Mouse (Mus musculus): ENCODE results near the gene Tmcc3. TPM values are rescaled to one million over a fixed set of nuclear protein-coding genes. Genes with fewer than 3 reads are reported as not detected.
"Not testable (repeated sequence)": the region's sequence is repeated elsewhere in the genome, so short reads cannot be mapped to it uniquely, and the experiment has no call there.

Tmcc3 gene
- total RNA-seq, 1 experiment from 2014 or later: 13.2 TPM

DNA sequence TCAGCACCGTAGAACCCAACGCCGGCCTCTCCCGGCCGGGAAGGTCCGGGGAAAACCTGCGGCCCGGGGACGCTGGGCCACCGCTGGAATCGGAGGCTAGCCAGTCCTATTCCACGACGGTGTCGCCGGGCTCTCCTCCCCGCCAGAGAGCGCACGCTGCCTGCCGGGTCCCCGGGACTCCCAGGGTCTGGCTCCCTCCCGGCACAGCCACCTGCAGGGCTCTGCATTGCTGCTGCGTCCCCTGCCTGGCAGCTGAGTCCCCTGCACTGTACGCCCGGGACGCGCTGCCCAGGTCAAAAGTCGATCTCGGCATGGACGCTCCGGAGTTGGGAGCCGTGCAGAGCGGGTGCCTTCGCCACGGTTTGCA, 203.4 kb downstream of the Tmcc3 start:
- DNase-seq: peak; percentile 73

DNA sequence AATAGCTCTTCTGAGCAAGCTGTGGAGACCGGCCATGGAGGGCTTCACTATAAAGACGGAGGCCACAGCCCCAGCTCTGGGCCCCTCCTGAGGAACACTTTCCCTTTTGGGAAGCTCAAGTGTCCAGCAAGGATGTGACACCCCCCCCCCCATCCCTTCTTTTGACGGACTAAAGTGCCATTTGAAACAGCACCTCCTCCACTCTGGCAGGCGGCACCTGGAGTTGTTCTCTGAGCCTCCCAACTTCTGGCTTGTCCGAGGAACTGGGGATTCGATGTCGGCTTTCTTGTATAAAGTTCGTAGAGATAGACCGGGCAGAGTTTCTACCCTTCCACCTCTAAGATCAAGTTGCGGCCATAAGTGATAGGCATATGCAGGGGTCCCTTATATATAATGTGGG, 203.8 kb downstream of the Tmcc3 start:
- no peak for DNase-seq

- DNase-seq: no peak
These were observed 208.1 kb downstream of the Tmcc3 start for GRCm38 (mm10) chr10:94519887-94520286.

DNA sequence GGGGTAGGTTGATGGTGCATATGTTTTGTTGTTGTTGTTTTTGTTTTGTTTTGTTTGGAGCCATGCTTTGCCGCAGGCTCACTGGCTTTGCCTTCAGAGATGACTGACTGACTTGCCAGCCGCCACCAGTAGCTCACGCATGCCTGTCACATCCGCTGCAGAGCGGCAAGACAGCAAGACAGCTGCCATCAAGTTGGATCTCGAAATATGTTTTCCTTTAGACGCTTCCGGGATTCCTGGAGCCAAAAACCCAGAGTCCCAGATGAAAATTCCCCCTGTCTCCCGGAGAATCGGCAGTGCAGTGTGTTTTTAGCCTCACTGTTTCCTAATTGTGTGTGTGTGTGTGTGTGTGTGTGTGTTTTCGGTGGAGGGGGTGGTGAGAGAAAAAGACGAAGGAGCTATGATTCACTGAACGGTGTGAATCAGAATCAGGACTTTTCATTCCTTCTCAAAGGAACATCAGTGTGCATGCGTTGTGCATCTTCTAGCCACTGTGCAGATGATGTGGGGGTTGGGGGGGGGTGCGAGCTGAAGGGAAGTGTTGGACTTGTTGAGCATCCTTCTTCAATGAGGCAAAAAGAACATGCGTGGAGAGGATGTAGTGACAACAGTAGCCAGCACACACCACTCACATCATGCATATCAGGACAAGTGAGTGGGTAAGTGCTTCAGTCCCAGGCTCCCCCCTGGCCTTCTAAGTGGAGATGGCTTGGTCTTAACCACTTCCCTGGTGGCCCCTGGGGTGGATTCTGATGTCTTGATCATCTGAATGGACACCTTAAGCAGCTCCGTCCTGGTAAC, 208.8 kb downstream of the Tmcc3 start:
- DNase-seq: no peak

DNA sequence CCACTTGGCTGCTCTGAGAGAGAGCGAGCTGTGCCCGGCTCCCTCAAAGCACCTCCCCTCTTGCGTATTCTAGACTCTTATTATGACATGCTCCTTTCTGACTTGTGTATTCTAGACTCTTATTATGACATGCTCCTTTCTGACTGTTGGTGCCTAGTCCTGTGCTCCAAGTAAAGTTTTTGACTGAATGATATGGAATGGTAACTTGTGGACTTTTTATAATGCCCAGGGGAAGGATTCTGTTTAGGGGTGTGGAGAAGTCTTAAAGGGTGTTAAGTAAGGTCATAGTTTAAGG, 209.3 kb downstream of the Tmcc3 start:
- no peak for DNase-seq

GRCm38 (mm10) chr10:94521776-94522175, 210.0 kb downstream of the Tmcc3 start:
- no peak for DNase-seq

GRCm38 (mm10) chr10:94523297-94523696, 211.5 kb downstream of the Tmcc3 start:
- no peak for DNase-seq

- DNase-seq: peak; percentile 74
These were observed 212.0 kb downstream of the Tmcc3 start for GRCm38 (mm10) chr10:94523711-94524156.

DNA sequence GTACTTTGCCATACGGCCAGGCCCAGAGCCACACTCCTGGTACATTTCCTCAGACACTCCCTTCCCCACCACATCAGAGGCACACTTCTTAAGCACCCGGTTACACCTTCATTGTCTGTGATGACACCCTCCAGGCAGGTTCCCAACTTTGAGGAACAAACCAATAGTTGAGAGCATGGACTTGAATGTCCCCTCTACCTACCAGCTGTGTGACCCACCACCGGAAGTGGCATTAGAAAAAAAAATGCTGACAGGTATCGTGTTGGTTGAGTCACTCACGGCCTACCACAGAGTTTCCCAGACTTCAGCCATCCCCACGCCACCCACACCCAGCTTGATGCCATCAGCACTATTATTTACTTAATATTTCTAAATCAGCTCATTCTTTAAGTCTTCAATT, 213.2 kb downstream of the Tmcc3 start:
- DNase-seq: no peak

DNA sequence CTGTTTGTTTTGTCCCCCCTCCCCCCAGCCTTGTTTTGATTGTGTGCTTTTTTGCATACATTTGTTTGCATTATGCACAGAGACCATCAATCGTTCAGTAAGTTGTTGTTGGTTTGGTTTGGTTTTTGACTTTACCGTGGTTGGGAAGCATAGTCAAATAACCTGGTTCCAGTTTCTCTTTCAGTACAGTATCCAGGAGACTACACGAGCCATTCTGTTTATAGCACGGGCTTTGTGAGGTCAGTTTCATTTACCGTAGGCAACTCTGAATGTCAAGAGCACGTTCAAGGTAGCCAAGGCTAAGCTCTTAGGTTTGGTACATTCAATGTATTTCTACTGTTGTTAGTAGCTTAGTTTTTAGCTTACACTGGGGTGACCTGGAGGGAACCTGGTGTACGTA, 214.0 kb downstream of the Tmcc3 start:
- DNase-seq: no peak

- DNase-seq: no peak
These were observed 215.1 kb downstream of the Tmcc3 start for GRCm38 (mm10) chr10:94526834-94527233.

DNA sequence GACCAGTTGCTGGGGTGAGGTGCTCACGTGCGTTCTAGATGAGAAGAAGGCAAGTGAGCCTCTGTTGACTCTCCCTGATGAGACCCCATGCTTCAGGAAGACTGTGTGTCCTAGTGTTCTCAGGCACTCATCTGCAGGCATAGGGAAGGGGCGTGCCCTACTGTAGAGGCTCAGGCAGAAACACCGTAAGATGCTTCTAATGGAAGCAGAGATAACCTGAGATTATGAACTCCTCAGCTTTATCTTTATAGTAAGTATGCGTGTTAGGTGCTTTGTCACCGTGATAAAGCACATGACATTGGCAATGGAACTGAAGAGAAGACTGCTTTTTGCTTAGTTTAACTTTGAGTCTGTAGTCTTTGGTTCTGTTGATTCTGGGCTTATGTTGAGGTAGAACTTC, 215.5 kb downstream of the Tmcc3 start:
- DNase-seq: no peak

DNA sequence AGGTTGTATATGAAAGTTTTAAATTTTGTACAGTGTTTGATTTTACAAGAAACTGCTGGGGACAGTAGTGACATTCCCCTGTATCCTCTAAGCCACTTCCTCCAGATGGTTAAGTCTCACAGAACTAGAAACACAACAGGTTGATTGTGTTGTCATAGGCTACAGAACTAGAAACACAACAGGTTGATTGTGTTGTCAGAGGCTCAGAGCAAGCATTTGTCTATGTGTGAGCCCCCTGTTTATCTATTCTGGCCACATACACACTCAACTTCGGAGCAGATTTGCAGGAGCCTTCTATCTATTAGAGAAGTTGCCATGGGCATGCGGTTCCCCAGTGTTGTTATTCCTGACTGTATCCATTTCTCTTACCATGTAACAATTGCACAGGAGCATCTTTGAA, 218.3 kb downstream of the Tmcc3 start:
- no peak for DNase-seq

GRCm38 (mm10) chr10:94531482-94531881, 219.7 kb downstream of the Tmcc3 start:
- DNase-seq: no peak

GRCm38 (mm10) chr10:94533081-94533724, 221.5 kb downstream of the Tmcc3 start:
- no peak for DNase-seq

DNA sequence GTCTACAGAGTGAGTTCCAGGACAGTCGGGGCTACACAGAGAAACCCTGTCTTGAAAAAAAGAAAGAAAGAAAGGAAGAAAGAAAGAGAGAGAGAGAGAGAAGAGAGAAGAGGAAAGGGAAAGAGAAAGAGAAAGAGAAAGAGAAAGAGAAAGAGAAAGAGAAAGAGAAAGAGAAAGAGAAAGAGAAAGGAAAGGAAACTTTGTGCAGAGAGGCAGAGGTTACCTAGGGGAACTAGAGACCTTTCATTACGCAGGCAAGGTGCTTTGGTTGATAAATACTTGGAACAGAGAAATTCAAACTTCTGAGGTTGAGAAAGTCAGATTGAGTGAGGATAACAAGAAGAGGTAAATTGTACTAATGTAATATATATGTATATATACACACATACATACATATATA, 226.9 kb downstream of the Tmcc3 start:
- DNase-seq: not testable (repeated sequence)

GRCm38 (mm10) chr10:94540241-94540640, 228.5 kb downstream of the Tmcc3 start:
- no peak for DNase-seq

- DNase-seq: no peak
These were observed 232.2 kb downstream of the Tmcc3 start for GRCm38 (mm10) chr10:94543956-94544355.

DNA sequence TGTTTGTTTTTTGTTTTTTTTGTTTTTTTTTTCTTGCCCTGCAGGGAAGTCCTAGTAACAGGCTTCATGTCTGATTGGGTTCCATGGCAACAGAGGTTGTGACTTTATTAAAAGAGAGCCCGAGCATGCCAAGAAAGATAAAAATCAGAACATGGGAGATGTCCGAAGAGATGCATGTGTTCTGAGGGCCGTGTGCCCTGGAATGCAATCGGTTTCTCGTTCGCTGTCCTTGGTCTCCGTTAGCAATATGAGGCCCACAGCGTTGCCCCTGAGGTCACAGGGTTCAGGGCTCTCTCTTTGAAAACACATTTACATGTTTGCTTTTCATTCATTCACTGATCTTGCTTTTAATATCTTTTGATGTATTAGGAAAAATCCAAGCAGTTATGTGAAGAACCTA, 233.1 kb downstream of the Tmcc3 start:
- no peak for DNase-seq

- DNase-seq: peak; percentile 20
These were observed 233.7 kb downstream of the Tmcc3 start for GRCm38 (mm10) chr10:94545259-94546019.

DNA sequence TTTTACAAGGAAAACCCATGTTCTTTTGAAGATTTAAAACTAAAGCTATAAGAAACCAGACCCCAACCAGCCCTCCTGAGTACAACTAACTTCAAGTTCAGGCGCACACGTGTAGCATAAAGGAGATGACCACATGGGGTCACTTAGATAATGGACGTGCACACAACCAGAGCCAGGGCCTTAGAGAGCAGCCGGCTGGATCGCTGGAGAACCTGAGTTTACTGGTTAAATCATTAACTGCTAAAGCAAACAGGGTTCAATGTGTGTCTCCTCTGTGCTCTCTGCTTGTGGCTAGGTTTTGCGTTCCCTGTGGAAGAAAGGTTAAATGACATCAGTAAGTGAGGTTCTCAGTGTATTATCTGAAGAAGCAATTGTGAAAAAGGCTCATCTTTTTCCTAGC, 234.9 kb downstream of the Tmcc3 start:
- no peak for DNase-seq

GRCm38 (mm10) chr10:94549511-94550232, 237.9 kb downstream of the Tmcc3 start:
- DNase-seq: no peak

DNA sequence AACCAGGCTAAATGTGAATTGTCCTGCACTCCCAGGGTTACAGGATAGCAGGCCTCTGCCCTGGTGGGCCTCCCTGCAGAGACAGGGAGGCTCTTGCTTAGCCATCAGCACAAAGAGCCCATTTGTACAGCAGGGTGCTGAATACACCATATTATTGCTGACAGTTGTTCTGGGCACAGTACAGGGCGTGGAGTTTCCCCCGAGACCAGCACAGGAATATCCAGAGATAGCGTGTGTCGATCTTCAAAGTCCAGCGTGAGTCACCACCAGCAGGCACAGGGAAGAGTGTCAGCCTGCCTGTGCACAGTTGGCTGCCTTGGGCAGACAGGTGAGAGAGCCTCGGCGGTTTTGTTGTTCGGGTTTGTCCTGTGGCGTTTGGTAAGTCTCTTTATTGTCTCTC, 238.9 kb downstream of the Tmcc3 start:
- DNase-seq: no peak

Measured in adrenal gland, postnatal 25 days (tissue).